Mouse (Mus musculus) G1E-ER4 (cell line): Measurements from ENCODE around the gene Cfap300. TPM values are rescaled to one million over a fixed set of nuclear protein-coding genes. Genes with fewer than 3 reads are reported as not detected.

Experiments used
- GATA1 ChIP-seq: IDR thresholded peaks from one replicate; pipeline ENCODE4 v1.8.0; 2012; ENCODE audit warnings: low read length, inconsistent platforms
- polyA plus RNA-seq: library from polyadenylated mRNA; stranded (reverse); fragments of >175 nt; gene quantifications from 2 replicates; pipeline ENCODE4 v1.2.3, GENCODE M21; 2012

The Cfap300 gene
- polyA plus RNA-seq, 1 experiment: 5.5 TPM

DNA sequence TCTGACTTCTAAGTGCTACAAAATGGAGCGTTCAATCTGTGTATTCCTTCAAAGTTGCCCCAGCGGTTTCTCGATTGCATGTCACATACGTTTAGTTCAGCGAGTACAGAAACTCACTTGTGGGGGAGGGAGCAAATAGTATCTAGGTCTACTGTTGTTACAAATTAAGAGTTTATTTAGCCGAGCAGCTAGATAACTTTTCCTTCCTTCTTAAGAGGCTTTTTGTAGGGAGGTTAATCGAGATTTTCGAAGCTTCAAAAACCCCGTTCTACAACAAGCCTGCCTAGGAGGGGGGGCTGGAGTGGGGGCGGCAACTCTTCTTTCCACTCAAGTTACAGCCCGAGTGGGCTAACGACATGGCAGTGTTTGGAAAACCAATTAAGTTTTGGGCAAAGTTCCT is 39.8 kb downstream of the Cfap300 start:
- no peak for TF ChIP-seq GATA1

DNA sequence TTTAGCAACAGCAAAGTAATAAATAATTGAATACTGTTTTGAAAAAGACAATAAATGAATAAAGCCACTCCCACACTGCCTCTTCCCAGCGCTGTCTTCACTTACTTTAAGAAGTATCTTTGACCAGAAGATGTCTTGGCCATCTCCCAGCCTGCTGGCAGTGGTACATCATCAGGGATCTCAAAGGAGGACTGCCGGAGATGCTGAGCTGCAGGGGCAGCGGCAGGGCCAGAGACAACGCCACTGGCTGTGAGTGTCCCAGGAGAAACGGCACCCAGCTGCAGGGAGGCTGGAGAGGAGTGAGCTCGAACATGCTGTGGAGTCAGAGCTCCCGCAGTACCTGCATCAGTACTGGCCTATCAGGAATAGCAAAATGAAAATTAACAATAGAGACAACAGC is 41.3 kb downstream of the Cfap300 start:
- no peak for TF ChIP-seq GATA1

DNA sequence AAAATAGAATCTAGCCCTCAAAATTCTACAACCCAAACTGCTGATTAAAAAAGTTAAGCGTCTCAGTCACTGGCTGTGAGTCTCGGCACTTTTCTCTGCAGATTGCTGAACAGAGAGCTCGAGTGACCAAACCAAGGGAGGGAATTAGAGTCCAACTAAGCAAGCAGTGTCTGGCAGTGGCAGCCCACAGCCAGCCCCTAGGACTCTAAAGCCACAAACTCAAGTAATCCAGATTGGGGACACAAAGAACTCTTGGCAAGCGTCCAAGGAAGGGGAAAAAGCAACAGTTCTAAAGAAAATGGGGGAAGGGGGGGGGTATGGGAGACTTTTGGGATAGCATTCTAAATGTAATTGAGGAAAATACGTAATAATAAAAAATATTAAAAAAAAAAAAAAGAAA is 48.3 kb downstream of the Cfap300 start:
- TF ChIP-seq GATA1: no peak

DNA sequence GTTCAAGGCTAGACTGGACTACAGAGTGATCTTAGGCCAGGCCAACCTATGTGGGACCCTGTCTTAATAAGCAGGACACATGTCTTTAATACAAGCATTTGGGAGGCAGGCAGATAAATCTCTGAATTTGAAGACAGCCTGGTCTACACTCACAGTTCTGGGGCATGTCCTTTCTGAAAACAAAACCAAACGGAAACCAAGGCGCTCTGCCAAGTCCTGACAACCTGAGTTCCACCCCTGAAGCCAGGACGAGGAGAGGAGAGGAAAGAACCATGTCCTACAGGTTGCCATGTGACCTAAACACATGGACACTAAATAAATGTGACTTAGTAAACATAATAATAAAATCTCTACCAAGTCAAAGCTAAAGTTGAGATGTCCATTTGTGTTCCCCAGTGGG is 50.0 kb downstream of the Cfap300 start:
- TF ChIP-seq GATA1: no peak

DNA sequence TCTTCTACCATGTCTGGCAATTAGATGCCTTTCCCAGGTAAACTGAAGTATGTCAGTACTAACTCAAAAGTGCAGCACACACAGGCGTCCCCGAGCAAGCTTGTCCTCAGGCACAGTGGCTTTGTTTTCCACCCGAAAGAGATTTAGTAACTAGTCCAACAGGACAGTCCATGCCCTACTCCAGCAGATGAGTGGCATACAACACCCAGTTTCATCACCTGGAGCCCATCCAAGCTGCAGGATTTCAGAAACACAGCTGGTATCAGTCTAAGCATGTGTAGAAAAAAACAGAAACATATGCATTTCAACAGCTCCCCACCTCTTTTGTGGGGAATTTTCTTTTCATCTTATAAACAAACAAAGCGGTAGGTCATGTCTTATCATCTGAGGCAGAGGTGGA is 51.7 kb downstream of the Cfap300 start:
- TF ChIP-seq GATA1: no peak

DNA sequence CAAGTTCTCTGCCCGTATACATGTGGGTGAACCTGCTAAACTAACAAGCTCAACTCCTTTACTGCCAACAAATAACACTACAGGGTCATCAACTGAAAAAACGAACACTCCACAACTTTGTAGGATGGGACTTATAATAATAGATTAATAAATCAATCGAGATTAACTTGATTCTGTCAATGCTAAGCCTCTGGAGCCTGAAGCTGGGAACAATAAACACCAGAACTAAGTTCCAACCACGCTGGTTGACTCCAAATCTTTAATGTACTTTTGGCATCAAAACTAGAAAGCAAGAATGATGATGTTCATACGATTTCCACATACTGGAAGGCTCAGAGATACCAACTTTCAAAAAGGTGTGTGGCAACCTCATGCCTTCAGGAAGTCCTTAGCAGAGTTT is 55.5 kb downstream of the Cfap300 start:
- TF ChIP-seq GATA1: no peak

DNA sequence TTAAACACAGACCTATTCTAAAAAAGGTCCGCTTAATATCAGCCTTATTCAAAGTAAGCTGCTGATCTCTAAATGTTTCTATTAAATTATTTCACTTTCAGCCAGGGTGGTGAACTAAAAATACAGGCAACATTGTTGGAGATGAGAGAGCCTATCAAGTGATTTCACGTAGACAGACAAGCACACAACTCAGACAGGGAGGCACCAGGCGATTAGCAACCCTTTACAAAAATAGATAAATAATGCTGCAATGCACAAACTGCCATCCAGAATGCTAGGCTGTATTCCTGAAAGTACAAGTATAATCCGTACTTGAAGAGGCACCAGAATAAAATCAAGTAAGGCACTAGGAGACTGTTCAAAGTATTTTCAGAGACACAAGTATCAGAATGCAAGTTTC is 58.3 kb downstream of the Cfap300 start:
- TF ChIP-seq GATA1: no peak

DNA sequence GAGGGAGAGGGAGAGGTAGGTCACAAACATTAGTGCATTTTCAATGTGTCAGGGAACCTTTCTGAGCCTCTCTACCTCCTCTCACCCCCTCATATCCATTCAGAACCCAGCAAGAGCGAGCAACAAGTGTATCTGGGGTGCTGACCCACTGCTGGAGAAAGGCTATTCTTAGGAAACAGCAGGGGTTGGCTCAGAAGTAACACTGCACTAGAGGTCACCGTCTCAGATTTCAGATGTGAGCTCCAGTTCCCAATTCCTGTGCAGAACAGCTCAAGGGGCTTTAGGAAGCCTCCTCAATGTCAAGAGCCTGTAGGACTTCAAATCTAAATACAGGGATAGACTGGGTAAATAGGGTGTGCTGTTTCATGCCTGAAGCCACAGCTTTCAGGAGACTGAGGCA is 59.0 kb downstream of the Cfap300 start:
- TF ChIP-seq GATA1: no peak

DNA sequence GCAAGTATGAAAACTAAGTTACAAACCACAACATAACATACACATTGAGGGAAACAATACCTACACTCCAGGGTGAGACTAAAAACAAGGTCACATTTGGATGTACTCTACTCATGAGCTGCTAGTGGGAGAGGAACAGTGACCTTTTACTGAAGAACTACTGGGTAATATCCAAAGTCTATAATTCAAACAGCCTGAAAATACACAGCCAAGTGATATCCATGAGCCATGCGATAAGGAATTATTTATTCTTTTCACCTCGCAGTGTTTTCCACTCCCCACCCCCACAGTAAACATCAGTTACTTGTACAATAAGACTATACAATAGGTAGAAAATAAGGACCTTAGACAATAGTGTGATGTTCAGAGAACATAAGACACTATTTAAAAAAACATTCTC is 62.5 kb downstream of the Cfap300 start:
- no peak for TF ChIP-seq GATA1

DNA sequence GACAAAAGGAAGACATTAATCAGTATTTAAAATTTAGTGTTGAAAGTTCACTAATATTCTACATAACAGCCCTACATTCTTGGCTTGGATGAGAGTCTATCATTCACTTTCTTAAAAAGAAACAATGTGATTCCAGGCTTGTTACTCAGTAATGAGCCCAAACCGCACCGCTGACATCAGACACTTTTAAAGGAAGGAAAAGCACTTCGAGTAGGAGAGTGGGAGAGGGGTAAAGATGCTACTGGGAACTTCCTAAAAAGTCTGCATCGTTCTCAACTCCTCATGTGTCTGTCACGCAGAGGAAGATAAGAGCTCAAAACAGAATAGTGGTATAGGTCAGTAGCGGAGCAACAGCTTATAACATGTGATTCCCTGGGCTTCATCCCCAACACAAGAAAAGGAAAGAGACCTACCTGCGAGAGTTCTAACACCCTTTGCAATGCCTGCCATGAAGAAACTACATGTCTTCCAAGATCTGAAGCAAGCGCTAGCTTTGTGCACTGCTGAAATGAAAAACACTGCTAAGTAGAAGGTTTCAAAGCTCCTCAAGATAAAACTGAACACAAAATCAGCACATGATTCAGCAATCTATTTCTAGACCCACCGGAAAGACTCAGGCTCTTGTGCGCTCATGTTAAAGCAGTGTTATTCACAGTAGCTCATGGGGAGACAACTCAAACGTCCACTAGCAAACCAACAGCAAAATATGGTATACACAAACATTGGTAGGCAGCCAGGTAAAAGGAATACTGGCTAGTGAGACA is 63.3 kb downstream of the Cfap300 start:
- no peak for TF ChIP-seq GATA1

DNA sequence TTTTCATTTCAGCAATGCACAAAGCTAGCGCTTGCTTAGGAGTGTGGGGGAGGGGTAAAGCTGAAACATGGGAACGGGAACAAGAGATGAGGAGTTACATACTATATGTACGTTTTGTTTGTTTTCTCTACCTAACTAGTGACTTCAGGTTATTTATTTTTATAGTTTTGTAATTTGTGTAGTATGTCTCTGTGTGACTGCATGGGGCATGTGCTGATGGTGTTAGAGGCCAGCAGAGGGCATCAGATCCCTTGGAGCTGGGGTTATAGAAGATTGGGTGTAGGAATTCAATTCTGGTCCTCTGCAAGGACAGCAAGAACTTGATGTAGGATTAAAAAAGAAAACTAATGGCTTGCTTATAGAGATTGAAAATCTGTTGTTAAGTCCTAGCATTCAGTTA is 64.1 kb downstream of the Cfap300 start:
- no peak for TF ChIP-seq GATA1

DNA sequence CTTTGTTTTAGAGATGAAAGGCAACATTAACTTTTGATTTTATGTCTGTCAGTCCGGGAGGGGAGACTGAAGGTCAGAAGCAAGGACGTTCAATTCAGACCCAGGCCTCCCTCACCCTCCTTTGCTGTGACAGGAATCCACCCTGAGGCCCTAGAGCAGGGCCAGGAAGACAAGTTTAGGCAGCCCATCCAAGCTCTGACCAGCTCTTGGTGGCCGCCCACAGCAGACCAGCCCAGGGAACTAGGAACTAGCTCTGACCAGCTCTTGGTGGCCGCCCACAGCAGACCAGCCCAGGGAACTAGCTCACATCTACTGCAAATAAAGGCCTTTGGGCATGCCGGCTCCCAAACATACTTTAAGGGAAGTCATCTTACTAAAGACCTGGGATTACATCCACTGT is 65.0 kb downstream of the Cfap300 start:
- TF ChIP-seq GATA1: no peak

DNA sequence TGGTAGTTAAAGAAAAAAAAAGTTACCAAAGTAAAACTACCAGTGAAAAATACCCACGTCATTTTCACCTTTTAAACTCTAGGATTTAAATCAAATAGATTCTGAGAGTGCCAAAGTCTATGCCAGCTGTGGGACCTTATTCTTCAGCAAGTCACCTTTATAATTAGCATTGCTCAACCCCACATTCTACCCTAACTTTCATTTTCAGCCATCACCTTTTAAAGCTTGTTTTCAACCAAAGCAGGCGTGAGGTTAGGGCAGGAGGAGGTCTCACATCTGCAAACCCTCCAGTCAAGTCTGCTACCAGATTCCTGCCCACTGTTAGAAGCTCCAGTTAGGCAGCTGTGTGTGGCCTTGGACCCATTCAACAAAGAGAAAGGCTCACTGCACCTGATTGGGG is 70.6 kb downstream of the Cfap300 start:
- no peak for TF ChIP-seq GATA1

Other genes with a start within 250 kb of the Cfap300 start
- 10.1 and 18.2 TPM in 2 replicates for gene Birc2, start 205.8 kb downstream of the Cfap300 start, polyA plus RNA-seq
- 3.6 and 4.0 TPM in 2 replicates for gene Birc3, start 169.6 kb downstream of the Cfap300 start, polyA plus RNA-seq
- 7.0 and 7.4 TPM in 2 replicates for gene Yap1, start 38.2 kb downstream of the Cfap300 start, polyA plus RNA-seq
- 0.10 and 0.18 TPM in 2 replicates for gene Cep126, start 91.5 kb upstream of the Cfap300 start, polyA plus RNA-seq